Mouse (Mus musculus) hindlimb bud, embryonic 11.5 days (tissue): Measurements from ENCODE around the gene B3galt1.

Experiments
- DNase-seq: peaks from one replicate; pipeline ENCODE4 v3.0.0-alpha.2; 2012; ENCODE audit warnings: low read depth, low spot score; ENCODE audit errors: extremely low spot score

B3galt1 gene

GRCm38 (mm10) chr2:68034711-68035110 lies 469.0 kb downstream of the B3galt1 start:
- DNase-seq, result no peak

- no peak for DNase-seq
Observed at GRCm38 (mm10) chr2:68040752-68041151, 475.1 kb downstream of the B3galt1 start.

- no peak for DNase-seq
Observed at GRCm38 (mm10) chr2:68052481-68052880, 486.8 kb downstream of the B3galt1 start.

GRCm38 (mm10) chr2:68053243-68053642 lies 487.6 kb downstream of the B3galt1 start:
- no peak for DNase-seq

GRCm38 (mm10) chr2:68061341-68061740 lies 495.7 kb downstream of the B3galt1 start:
- DNase-seq, result no peak

- DNase-seq, result no peak
Observed at GRCm38 (mm10) chr2:68079426-68080360, 514.0 kb downstream of the B3galt1 start.

GRCm38 (mm10) chr2:68080872-68081280 lies 515.2 kb downstream of the B3galt1 start:
- DNase-seq, result no peak

GRCm38 (mm10) chr2:68084483-68084882 lies 518.8 kb downstream of the B3galt1 start:
- no peak for DNase-seq

- no peak for DNase-seq
Observed at GRCm38 (mm10) chr2:68086101-68086500, 520.4 kb downstream of the B3galt1 start.

- DNase-seq, result no peak
Observed at GRCm38 (mm10) chr2:68091559-68091958, 525.9 kb downstream of the B3galt1 start.

GRCm38 (mm10) chr2:68104641-68105040 lies 539.0 kb downstream of the B3galt1 start:
- no peak for DNase-seq

- no peak for DNase-seq
Observed at GRCm38 (mm10) chr2:68118076-68118475, 552.4 kb downstream of the B3galt1 start.

GRCm38 (mm10) chr2:68124751-68125150 lies 559.1 kb downstream of the B3galt1 start:
- DNase-seq, result peak; percentile 28

- no peak for DNase-seq
Observed at GRCm38 (mm10) chr2:68141094-68141493, 575.4 kb downstream of the B3galt1 start.

- DNase-seq, result no peak
Observed at GRCm38 (mm10) chr2:68143292-68143691, 577.6 kb downstream of the B3galt1 start.

- no peak for DNase-seq
Observed at GRCm38 (mm10) chr2:68159751-68160150, 594.1 kb downstream of the B3galt1 start.

- DNase-seq, result no peak
Observed at GRCm38 (mm10) chr2:68160566-68160965, 594.9 kb downstream of the B3galt1 start.

GRCm38 (mm10) chr2:68162012-68162411 lies 596.3 kb downstream of the B3galt1 start:
- no peak for DNase-seq

GRCm38 (mm10) chr2:68171306-68171705 lies 605.6 kb downstream of the B3galt1 start:
- DNase-seq, result no peak
